Mouse (Mus musculus): ENCODE measurements around the gene Sipa1l2.

Sipa1l2 gene

GRCm38 (mm10) chr8:125510861-125511668, 58.5 kb downstream of the Sipa1l2 start:
- DNase-seq, result no peak

GRCm38 (mm10) chr8:125509776-125510175, 59.8 kb downstream of the Sipa1l2 start:
- DNase-seq, result no peak

- no peak for DNase-seq
These were observed 60.4 kb downstream of the Sipa1l2 start for GRCm38 (mm10) chr8:125509175-125509574.

- no peak for DNase-seq
These were observed 62.3 kb downstream of the Sipa1l2 start for GRCm38 (mm10) chr8:125507291-125507690.

- no peak for DNase-seq
These were observed 64.9 kb downstream of the Sipa1l2 start for GRCm38 (mm10) chr8:125504605-125505257.

- DNase-seq, result no peak
These were observed 65.8 kb downstream of the Sipa1l2 start for GRCm38 (mm10) chr8:125503808-125504207.

GRCm38 (mm10) chr8:125502828-125503227, 66.8 kb downstream of the Sipa1l2 start:
- DNase-seq, result no peak

GRCm38 (mm10) chr8:125500005-125500404, 69.6 kb downstream of the Sipa1l2 start:
- no peak for DNase-seq

- DNase-seq, result no peak
These were observed 71.1 kb downstream of the Sipa1l2 start for GRCm38 (mm10) chr8:125498508-125498907.

- DNase-seq, result no peak
These were observed 74.1 kb downstream of the Sipa1l2 start for GRCm38 (mm10) chr8:125495545-125495944.

- no peak for DNase-seq
These were observed 76.3 kb downstream of the Sipa1l2 start for GRCm38 (mm10) chr8:125493254-125493815.

GRCm38 (mm10) chr8:125492416-125492815, 77.2 kb downstream of the Sipa1l2 start:
- no peak for DNase-seq

GRCm38 (mm10) chr8:125488747-125489146, 80.9 kb downstream of the Sipa1l2 start:
- DNase-seq, result no peak

GRCm38 (mm10) chr8:125485715-125486114, 83.9 kb downstream of the Sipa1l2 start:
- DNase-seq, result no peak

GRCm38 (mm10) chr8:125484530-125485196, 84.9 kb downstream of the Sipa1l2 start:
- no peak for DNase-seq

- DNase-seq, result no peak
These were observed 87.0 kb downstream of the Sipa1l2 start for GRCm38 (mm10) chr8:125482491-125483096.

GRCm38 (mm10) chr8:125474876-125475275, 94.7 kb downstream of the Sipa1l2 start:
- DNase-seq, result peak; percentile 28 to 35

- peak; percentile 27 to 30 for DNase-seq
These were observed 98.2 kb downstream of the Sipa1l2 start for GRCm38 (mm10) chr8:125471374-125471773.

GRCm38 (mm10) chr8:125465156-125465821, 104.3 kb downstream of the Sipa1l2 start:
- peak; percentile 21 to 22 for DNase-seq

GRCm38 (mm10) chr8:125462901-125463300, 106.7 kb downstream of the Sipa1l2 start:
- no peak for DNase-seq

- no peak for DNase-seq
These were observed 108.1 kb downstream of the Sipa1l2 start for GRCm38 (mm10) chr8:125461504-125461903.

- DNase-seq, result no peak
These were observed 109.0 kb downstream of the Sipa1l2 start for GRCm38 (mm10) chr8:125460602-125461001.

All from kidney, adult 8-10 months (tissue).